Mouse (Mus musculus) layer of hippocampus, adult 18-20 months (tissue): ENCODE results near the gene Fut11. TPM values are rescaled to one million over a fixed set of nuclear protein-coding genes. Genes with fewer than 3 reads are reported as not detected.

Source experiments
- DNase-seq, 2 experiments: peaks; one replicate each; pipeline ENCODE4 v3.0.0; 2022; ENCODE audit warnings: low spot score in 2 of 2
- total RNA-seq, 2 experiments: library from RNA; stranded (reverse); gene quantifications; 2 replicates each; pipeline ENCODE4 v1.2.3; 2021

Gene Fut11
- total RNA-seq, 2 experiments from 2014 or later: 14.5 to 14.7 TPM

DNA sequence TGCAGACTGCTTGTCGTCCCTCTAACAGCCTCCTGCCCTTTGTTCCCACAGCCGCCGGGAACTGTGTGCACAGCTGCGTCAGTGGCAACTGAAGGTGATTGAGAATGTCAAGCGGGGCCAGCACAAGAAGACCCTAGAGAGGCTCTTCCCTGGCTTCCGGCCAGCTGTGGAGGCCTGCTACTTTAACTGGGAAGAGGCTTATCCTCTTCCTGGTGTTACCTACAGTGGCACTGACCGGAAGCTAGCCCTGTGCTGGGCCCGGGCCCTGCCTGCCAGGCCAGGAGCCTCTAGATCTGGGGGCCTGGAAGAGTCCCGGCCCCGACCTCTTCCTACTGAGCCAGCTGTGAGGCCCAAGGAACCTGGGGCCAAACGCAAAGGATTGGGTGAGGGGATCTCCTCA, 19.1 kb downstream of the Fut11 start:
- no peak for DNase-seq

DNA sequence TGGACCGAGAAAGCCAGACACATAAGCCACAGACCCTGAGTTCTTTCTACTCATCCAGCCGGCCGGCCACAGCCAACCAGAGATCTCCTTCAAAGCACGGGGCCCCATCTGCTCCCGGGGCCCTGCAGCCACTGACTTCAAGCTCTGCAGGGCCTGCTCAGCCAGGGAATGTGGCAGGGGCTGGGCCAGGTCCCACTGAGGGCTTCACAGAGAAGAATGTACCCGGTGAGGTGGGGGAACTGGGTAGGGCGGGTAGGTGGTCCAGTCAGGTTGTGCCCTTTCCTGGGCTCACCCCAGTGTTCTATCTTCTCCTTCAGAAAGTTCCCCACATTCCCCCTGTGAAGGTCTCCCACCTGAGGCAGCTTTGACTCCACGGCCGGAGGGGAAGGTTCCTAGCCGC, 23.7 kb downstream of the Fut11 start:
- no peak for DNase-seq

DNA sequence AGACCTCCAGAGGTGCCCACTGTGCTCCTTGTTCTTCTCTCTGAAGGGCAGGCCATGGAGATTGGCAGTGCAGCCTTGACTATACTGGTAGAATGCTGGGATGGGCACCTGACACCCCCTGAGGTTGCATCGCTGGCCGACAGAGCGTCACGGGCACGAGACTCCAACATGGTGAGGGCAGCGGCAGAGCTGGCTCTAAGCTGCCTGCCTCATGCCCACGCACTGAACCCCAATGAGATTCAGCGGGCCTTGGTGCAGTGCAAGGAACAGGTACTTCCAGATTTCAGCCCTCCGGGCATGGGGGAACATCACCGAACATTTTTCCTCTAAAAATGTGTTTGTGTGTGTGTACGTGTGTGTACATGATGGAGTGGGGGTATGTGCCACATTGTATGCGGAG, 25.0 kb downstream of the Fut11 start:
- DNase-seq: no peak

DNA sequence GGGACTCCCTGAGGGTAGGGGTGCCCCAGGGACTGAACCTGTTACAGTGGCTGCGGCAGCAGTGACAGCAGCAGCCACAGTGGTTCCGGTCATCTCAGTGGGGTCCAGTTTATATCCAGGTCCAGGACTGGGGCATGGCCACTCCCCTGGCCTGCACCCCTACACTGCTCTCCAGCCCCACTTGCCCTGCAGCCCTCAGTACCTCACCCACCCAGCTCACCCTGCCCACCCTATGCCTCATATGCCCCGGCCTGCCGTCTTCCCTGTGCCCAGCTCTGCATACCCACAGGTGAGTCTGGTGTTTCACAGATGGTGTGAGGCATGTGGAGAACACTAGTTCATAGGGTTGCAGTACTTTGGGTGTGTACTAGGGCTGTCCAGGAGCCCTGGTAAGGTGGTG, 26.6 kb downstream of the Fut11 start:
- no peak for DNase-seq

DNA sequence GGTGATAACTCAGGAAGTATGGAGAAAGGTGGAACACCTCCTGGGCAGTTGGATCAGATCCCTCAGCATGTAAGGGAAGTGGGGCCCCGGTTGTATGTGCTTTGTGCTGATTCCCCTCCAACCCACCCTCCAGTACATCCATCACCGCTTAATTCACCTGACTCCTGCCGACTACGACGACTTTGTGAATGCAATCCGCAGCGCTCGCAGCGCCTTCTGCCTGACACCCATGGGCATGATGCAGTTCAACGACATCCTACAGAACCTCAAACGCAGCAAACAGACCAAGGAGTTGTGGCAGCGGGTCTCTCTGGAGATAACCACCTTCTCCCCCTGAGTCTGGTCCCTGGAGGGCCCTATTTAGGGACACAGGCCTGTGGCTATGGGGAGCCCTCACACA, 28.2 kb downstream of the Fut11 start:
- DNase-seq: no peak

DNA sequence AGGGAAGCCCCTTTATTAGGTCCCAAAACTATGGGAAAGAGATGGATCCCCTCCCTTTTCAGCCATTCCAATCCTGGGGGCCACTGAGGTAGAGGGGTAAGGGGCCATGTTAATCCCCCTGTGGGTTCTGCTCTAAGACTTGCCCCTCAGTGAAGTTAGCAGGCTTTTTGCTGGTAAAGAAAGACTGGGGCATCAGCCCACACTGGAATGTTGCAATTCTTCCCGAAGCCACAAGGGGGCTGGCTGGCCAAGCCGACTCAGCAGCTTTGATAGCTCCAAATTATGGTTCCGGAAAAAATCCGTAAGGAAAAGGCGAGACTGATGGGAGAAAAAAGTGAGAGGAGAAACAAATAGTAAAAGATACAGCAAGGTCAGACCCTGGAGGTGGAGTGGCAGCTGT, 29.3 kb downstream of the Fut11 start:
- DNase-seq: peak; percentile 53 to 84

DNA sequence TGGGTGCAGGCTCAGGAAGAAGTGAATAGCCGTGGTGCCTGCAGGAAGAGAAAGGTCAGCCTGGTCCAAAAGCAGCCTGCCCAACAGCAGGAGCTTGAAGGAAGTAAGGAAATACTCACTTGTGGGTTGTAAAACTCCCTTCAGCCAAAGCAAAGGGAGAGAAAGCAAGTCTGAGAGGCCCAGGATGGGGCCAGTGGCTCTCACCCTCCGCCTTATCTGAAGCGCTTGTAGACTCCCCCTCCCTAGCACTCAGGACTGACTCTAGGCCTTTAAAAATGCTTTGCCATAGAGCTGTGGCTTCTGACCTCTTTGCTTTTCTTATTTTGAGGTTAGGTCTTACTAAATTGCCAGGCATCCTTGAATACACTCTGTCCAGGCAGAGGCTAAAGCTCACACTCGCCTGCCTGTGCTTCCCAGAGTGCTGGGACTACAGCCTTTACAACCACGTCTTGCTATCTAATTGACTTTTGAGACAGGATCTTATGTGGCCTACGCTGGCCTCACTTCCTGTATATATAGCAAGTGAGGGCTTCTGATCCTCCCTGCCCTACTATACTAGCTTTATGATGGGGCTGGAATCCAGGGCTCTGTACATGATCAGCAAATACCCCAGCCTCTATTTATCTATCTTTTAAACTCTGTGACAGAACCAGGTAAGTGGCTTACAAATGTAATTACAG, 31.0 kb downstream of the Fut11 start:
- no peak for DNase-seq

DNA sequence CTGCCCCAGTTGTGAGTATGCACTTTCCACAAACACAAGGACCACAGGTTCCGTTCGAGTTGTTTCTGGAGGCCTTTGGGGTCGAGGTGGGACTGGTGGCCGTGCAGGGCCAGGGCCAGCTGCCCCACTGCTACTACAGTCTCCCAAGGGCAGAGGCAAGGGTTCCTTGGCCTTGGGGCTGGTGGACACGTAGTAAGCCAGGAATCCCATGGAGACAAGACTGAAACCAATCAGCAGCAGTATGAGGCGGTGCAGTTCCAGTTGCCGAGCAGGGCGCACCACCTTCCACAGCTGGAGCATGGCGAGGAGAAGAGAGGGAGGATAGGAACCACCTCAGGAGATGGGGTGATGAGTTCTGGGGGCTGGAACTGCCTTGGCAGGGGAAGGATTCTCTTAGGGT, 35.1 kb downstream of the Fut11 start:
- no peak for DNase-seq

DNA sequence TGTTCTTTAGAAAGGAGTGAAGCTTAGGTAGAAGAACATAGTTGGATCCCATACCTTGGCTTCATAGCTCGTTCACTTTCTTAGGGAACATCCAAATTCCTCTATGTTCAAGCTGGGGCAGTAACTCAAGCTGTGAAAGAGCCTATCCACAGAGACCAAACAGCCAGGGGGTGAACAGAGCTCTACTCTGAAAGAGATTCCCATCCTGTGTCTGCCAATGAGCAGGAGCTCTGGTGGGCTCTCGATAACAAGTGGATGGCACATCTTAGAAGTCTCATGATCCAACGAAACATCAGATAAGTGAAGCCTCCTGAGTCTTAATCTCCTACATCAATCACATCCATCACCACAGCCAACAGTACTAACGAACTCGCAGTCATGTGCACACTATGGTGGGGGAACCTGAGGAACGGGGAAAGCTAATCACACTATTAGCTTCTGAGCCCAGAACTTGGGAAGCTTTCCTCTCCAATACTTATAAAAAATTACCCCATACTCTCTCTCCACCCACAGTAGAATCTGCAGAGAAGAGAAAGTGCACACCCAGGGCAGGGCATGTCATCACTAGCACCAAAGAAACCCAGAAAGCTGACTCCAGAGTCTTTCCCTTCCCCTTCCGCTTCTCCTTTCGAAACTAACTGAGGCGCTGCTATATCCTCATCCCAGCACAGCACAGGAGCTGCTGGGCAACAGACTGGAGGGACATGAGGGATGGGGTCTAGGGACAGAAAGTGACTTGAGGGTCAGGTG, 36.3 kb downstream of the Fut11 start:
- DNase-seq: no peak

DNA sequence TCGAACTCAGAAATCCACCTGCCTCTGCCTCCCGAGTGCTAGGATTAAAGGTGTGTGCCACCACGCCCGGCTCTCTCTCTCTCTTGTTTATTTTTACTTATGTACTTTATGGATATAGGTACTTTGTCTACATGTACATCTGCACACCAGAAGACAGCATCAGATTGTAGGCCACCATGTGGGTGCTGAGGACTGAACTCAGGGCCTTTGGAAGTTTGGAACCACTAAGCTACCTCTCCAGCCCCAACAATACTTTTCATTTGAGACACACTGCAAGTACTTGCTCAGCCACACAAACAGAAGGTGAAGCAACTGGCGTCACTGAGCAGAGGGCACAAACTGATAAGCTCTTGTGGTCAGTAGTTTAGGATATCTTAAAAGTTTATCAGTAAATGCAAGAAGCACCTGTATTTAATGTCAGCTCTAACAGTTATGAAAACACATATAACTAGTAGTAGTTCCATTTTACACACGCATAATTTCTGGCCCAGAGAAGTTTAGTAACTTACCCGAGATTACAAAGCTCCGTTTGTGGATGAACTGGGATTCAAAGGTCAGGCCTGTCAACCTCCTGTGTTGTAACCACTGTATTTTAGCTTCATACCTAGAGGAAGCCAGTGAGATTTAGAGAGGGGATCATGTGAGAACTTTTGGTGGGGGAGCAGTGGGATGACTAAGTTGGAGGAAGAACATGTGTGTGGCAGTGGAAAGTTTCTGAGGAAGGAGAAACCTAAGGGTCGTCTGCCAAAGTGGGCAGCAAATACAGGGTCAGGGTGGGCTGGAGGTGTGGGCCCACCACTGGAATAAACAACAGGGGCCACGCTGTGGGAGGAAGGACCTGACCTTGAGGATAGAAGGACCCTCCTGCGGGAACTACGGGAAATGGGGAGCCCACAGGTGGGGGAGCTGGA, 38.5 kb downstream of the Fut11 start:
- no peak for DNase-seq

DNA sequence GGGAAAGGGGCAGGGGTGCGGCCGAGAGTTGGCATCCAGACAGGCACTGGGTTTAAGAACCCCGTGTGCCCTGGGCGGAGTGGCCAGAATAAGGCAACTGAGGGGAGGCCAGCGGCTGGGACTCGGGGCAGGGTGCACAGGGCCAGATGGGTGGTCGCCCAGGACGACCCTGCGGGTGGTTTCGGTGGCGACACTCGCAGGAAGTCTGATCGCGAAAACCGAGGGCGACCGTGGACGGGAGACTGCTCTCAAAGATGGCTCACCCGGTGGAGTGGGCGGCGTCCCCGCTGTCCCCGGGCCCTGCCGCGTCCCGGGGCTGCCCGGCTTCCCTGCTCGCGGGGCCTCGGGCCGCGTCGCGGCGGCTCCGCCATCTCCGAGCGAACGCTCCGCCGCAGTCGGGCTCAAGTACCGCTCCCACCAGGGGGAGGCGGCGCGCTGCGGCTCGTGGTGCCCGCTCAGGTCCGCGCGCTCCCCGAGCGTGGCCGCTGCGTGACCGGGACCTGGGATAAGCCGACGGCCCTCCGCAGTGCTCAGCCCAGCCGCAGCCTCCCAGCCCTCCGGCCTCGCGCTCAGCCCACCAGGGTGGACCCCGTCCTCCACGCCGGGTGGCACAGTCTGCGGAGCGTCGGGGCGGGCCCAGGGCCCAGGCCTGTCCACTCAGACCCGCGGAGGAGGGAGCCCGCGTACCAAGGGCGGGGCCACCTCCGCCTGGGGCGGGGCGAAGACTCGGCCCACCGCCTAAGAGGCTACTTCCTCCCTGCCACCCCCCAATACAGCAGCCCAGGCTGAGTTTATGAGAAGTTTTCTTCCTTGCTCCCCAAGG, 39.4 kb downstream of the Fut11 start, which contains the start of gene Ndst2:
Gene Ndst2, minus strand, starts transcription at position 611 of the 823 bp plus-strand sequence.
- DNase-seq: peak; percentile 76 to 83

DNA sequence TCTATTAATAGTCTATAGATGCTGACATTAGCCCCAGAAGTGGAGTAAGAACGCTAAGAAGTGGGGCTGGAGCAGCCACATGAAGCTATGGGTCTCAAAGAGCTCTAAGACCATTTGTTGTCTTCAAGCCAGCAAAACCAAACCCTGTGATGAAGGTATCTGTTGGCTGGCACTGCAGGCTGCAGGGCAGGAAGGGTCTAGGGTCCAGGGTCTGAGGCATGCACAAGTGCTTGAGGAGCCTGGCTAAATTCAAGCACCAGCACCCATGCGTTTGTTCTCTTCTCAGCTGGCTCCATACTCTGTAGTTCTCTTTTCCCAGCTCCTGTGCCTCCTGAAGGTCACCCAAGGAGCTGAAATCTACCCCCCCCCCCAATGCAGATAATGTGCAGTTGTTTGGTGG, 40.3 kb downstream of the Fut11 start:
- no peak for DNase-seq

DNA sequence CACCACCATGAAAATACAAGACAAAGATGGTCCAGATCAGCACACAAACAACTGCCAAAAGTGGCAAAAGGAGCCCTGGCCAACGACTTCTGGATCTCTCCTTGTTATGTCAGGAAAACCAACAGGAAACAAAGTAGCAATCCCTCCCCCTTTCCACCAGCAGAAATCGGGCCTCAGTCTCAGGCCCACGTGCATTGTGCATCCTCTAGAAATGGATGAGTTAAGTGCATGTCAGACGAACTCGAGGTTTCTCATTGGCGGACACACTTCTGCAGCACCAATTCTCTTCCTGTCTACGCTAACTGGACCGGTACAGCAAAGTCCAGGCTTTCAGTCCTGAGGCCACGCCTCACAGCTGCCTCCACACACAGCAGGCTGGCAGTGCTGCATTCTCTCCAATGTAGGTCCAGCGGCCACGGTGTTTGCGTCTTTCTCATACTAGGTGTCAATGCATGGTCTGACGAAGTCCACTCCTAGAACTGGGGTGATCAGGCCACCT, 41.2 kb downstream of the Fut11 start:
- DNase-seq: no peak

DNA sequence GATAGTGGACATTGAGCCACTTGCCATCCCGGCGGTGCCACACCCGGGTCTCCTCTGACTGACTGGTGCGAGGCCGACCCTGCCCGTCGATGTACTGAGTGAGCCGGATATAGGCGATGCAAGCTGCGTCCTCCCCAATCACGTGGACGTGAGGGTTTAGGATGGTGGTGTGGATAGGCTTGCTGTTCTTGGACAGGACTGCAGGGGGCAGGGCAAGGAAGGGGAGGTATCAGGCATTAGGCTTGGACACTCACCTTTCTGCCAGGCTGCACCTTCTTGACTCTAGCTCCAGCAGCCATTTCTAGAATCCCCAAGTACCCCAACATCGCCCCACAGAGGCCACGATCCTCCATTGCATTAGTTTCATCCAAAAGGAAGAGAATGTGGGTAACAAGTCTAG, 42.5 kb downstream of the Fut11 start:
- DNase-seq: no peak

DNA sequence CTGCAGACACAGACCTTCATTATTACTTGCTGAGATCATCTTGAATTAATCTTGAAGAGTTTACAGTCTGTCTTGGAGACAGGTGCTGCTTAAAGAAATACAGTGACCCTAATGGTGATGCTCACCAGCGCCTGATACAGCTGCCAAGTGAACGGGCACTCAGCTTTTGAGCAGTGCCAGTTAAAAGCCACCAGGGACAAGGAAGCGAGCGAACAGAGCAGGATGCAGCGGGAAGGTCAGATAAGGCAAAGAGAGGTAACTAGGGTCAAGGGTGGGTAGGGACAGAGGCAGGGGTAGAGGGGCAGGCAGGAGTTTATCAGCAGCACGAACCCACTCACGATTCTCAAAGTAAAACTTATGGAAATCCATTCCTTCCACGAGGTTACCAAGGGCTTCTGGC, 43.7 kb downstream of the Fut11 start:
- DNase-seq: no peak

DNA sequence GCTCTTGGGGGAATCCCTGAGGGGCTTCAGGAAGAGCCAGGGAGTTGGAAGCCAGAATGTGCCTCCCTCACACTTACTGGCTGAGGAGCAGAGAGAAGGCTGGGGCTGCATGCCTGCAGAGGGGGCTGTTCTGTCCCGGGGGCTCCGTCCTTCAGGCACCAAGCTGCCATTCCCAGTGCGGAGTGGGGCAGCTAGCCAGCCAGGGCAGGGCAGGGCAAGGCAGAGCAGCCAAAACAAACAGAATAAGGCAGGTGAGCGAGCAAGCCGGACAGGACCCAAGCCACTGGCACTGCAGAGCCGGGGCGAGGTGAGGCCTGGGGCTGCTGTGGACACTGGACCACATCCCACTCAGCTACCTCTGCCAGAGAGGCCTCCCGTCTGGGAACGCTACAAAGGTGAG, 46.5 kb downstream of the Fut11 start:
- no peak for DNase-seq

DNA sequence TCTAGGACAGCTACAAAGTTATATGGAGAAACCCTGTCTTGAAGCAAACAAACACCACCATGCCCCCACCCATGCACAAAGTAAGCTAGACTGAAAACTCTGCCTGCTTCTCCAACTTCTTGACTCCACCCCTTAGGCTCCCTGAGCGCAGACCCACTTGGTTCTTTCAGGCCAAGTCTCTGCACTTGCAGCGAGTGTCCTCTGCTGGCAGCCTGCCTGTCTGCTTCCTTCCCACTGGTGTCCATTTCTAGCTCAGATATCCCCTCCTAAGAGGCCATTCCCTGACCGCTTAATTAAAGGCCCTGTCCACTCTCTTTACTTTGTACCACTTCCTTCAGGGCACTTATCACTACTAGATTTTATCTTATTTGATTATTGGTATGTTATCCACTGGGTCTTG, 48.8 kb downstream of the Fut11 start:
- DNase-seq: no peak

DNA sequence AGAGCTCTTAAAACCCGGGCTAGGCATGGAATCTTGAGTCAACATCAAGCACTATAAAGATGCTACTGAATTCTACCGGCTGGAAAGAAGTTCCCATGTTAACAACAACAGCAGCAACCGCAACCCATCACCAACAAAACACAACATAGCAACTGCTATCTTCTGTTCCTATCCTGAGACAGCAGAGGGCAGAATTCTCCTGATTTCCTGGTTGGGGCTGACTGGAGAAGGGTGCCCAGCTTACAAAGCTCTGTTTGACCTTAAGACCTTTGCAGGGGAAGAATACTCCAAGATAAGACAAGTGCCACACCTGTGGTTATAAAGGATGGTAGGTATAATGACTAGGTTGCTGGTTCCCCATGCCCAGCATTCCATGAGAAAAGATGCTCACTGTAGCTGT, 52.2 kb downstream of the Fut11 start:
- DNase-seq: no peak

DNA sequence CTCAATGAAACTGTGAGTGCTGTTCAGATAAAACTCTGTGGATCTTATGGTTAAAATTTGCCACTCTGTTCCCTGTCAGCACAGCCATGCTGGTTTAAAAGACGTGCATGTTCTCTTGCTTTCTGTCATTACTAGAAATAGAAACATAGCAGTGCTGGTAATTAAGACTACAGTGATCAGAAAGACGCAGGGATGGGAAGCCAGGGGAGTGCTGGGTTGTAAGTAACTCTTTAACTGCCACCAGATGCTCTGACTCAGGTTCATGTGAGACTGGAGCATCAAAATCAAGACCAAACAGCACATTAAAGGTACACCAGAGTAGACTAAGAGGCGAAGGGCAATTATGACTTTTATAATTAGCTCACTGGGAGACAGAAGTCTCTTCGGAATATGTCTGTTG, 53.6 kb downstream of the Fut11 start:
- DNase-seq: no peak

DNA sequence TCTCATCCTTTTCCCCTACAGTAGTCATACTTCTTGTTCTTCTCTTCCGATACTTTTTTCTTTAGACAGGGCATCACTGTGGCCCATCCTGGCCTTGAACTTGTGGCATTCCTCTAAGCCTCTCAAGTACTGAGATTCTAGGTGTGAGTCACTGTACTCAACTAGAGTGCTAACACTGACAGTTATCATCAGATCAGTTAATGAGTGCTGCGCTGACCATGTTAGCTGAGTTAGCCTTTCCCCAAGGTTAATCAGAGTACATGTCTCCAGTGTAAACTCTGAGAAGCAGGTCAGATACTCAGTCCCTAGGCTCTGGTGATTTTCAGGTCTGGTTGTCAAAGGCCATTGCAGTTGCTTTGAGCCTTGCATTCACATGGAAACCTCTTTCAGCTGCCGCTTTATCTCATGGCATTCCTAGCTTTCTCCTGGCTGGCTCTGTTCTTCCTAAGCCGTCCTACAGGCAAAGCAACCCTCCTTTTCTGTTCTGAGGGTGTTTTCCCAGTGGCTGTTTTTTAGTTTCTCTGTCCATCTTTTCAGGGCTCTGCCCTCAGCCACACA, 54.8 kb downstream of the Fut11 start:
- no peak for DNase-seq

DNA sequence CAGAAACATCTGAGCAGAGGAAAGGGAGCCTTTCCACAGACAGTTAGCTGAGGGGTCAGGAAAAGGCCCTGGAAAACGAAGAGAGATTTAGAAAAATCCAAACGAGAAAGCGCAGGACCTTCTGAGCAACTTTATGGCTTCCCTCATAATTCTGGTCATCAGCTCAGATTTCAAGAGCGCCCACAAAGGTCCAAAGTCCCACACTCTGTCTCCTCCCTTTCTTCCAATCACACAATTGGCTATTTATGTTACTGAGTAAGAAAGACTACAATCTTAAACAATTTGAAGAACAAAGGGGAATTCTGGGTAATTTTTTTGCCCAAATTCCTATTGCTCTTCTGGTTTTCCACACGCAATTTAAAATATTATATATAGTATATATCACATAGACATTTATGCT, 55.7 kb downstream of the Fut11 start:
- no peak for DNase-seq
